ENCODE assay signal across 21 mouse cellular contexts in genomic region chr2:18059891-18060290, GRCm38 (mm10). TPM values are rescaled to one million over a fixed set of nuclear protein-coding genes. Genes with fewer than 3 reads are reported as not detected.
DNase-seq lines count a peak whose midpoint lies in the region; ATAC-seq and TF ChIP-seq lines count a peak whose summit lies in the region.
"Had no signal": no experiment of that assay in that cellular context is flagged by ENCODE, and none has a peak within 500 bp of the region (broad histone marks: within the 10 kb centered on the region; RNA-seq: fewer than 3 reads in every experiment).

No protein-coding gene starts in this region.

- no peak for ATAC-seq in forebrain, embryonic 13.5 days
- ATAC-seq in hindbrain, embryonic 14.5 days (ENCODE audit: low FRiP score): no peak
- ATAC-seq in hindbrain, embryonic 11.5 days (ENCODE audit: low FRiP score): no peak
- ATAC-seq in midbrain, embryonic 14.5 days (ENCODE audit: low FRiP score, low TSS enrichment): no peak
- ATAC-seq in midbrain, postnatal 0 days (ENCODE audit: low FRiP score): no peak
- ATAC-seq: forebrain, embryonic 16.5 days; inflammation-experienced regulatory T-cells, adult 6 months; intestine, postnatal 0 days had no signal

- peak overlapping the region; percentile 99 for H3K27ac ChIP-seq in forebrain, embryonic 10.5 days
- no peak overlapping the region for H3K27ac ChIP-seq in forebrain, embryonic 13.5 days
- H3K27ac ChIP-seq in hindbrain, embryonic 14.5 days: no peak overlapping the region
- H3K27ac ChIP-seq in hindbrain, embryonic 11.5 days (ENCODE audit: low read depth, low read length): no peak overlapping the region
- H3K27ac ChIP-seq in midbrain, embryonic 14.5 days (replicated peaks; ENCODE audit: low read depth, low read length): no peak overlapping the region
- no peak overlapping the region for H3K27ac ChIP-seq in midbrain, postnatal 0 days (ENCODE audit: low read depth, low read length)
- no peak overlapping the region; the same call in 1 of the 2 replicates for H3K27ac ChIP-seq in heart, embryonic 10.5 days
- H3K27ac ChIP-seq: embryonic facial prominence, embryonic 12.5 days; heart, adult 2 months; hindbrain, embryonic 15.5 days had no signal

- no peak for TF ChIP-seq CTCF in midbrain, postnatal 0 days (IDR thresholded peaks at IDR 0.05)

- no peak overlapping the region for H3K9ac ChIP-seq in forebrain, embryonic 13.5 days
- H3K9ac ChIP-seq in hindbrain, embryonic 14.5 days: no peak overlapping the region
- H3K9ac ChIP-seq in hindbrain, embryonic 11.5 days (ENCODE audit: low read depth, low read length): no peak overlapping the region
- no peak overlapping the region for H3K9ac ChIP-seq in midbrain, embryonic 14.5 days (replicated peaks; ENCODE audit: low read length)
- no peak overlapping the region for H3K9ac ChIP-seq in midbrain, postnatal 0 days (replicated peaks; ENCODE audit: low read length, poor library complexity, severe bottlenecking)
- H3K9ac ChIP-seq: embryonic facial prominence, embryonic 12.5 days; hindbrain, embryonic 15.5 days had no signal

- no peaks in the 10 kb centered on the region for H3K9me3 ChIP-seq in forebrain, embryonic 10.5 days
- H3K9me3 ChIP-seq in forebrain, embryonic 13.5 days (replicated peaks): no peaks in the 10 kb centered on the region
- H3K9me3 ChIP-seq in hindbrain, embryonic 14.5 days (ENCODE audit: control insufficient read depth, low read length): no peaks in the 10 kb centered on the region
- no peaks in the 10 kb centered on the region for H3K9me3 ChIP-seq in hindbrain, embryonic 11.5 days (ENCODE audit: control insufficient read depth, low read length)
- no peaks in the 10 kb centered on the region for H3K9me3 ChIP-seq in midbrain, embryonic 14.5 days (ENCODE audit: control insufficient read depth, low read length)
- no peaks in the 10 kb centered on the region for H3K9me3 ChIP-seq in midbrain, postnatal 0 days (ENCODE audit: low read length)
- H3K9me3 ChIP-seq in heart, embryonic 10.5 days: no peaks in the 10 kb centered on the region
- H3K9me3 ChIP-seq: embryonic facial prominence, embryonic 12.5 days; heart, embryonic 13.5 days; hindbrain, embryonic 15.5 days had no signal

- H3K27me3 ChIP-seq in forebrain, embryonic 10.5 days (ENCODE audit: poor library complexity, severe bottlenecking): no peaks in the 10 kb centered on the region
- no peaks in the 10 kb centered on the region for H3K27me3 ChIP-seq in forebrain, embryonic 13.5 days
- H3K27me3 ChIP-seq in hindbrain, embryonic 14.5 days (ENCODE audit: control insufficient read depth, insufficient read depth, low read length): no peaks in the 10 kb centered on the region
- H3K27me3 ChIP-seq in hindbrain, embryonic 11.5 days (ENCODE audit: control insufficient read depth, insufficient read depth, low read length): no peaks in the 10 kb centered on the region
- H3K27me3 ChIP-seq in midbrain, embryonic 14.5 days (ENCODE audit: control insufficient read depth, insufficient read depth, low read length): no peaks in the 10 kb centered on the region
- H3K27me3 ChIP-seq in midbrain, postnatal 0 days (ENCODE audit: insufficient read depth, low read length): no peaks in the 10 kb centered on the region
- no peaks in the 10 kb centered on the region for H3K27me3 ChIP-seq in heart, embryonic 10.5 days (ENCODE audit: insufficient read depth, poor library complexity, severe bottlenecking)
- H3K27me3 ChIP-seq: embryonic facial prominence, embryonic 12.5 days; heart, embryonic 13.5 days; hindbrain, embryonic 15.5 days had no signal

- H3K4me1 ChIP-seq in forebrain, embryonic 10.5 days: peaks cover 57% of the 10 kb centered on the region
- H3K4me1 ChIP-seq in forebrain, embryonic 13.5 days: peaks cover 28% of the 10 kb centered on the region
- peaks cover 15% of the 10 kb centered on the region for H3K4me1 ChIP-seq in hindbrain, embryonic 14.5 days (replicated peaks; ENCODE audit: control insufficient read depth, insufficient read depth, low read length)
- H3K4me1 ChIP-seq in hindbrain, embryonic 11.5 days (replicated peaks; ENCODE audit: control insufficient read depth, insufficient read depth, low read length): no peaks in the 10 kb centered on the region
- H3K4me1 ChIP-seq in midbrain, embryonic 14.5 days (ENCODE audit: control insufficient read depth, insufficient read depth, low read length): peaks cover 8% of the 10 kb centered on the region
- no peaks in the 10 kb centered on the region for H3K4me1 ChIP-seq in midbrain, postnatal 0 days (ENCODE audit: insufficient read depth, low read length)
- H3K4me1 ChIP-seq in heart, embryonic 10.5 days: no peaks in the 10 kb centered on the region; the same call in 1 of the 2 replicates

- 67% methylated on average over 1 of the region's 1 CpGs for whole genome bisulfite sequencing in forebrain, embryonic 10.5 days
- 58% methylated on average over 1 of the region's 1 CpGs for WGBS in forebrain, embryonic 13.5 days
- 64% methylated on average over 1 of the region's 1 CpGs for WGBS in hindbrain, embryonic 14.5 days
- 53% methylated on average over 1 of the region's 1 CpGs for WGBS in hindbrain, embryonic 11.5 days
- WGBS in midbrain, embryonic 14.5 days: 68% methylated on average over 1 of the region's 1 CpGs
- 77% methylated on average over 1 of the region's 1 CpGs for WGBS in midbrain, postnatal 0 days
- WGBS in heart, embryonic 10.5 days: 88% methylated on average over 1 of the region's 1 CpGs

- H3K36me3 ChIP-seq in forebrain, embryonic 10.5 days (replicated peaks): no peaks in the 10 kb centered on the region
- no peaks in the 10 kb centered on the region for H3K36me3 ChIP-seq in forebrain, embryonic 13.5 days (ENCODE audit: poor library complexity, severe bottlenecking)
- no peaks in the 10 kb centered on the region for H3K36me3 ChIP-seq in hindbrain, embryonic 14.5 days (replicated peaks; ENCODE audit: control insufficient read depth, insufficient read depth)
- H3K36me3 ChIP-seq in hindbrain, embryonic 11.5 days (ENCODE audit: control insufficient read depth, insufficient read depth, low read length): no peaks in the 10 kb centered on the region
- no peaks in the 10 kb centered on the region for H3K36me3 ChIP-seq in midbrain, embryonic 14.5 days (ENCODE audit: control insufficient read depth, insufficient read depth, low read length)
- H3K36me3 ChIP-seq in midbrain, postnatal 0 days (ENCODE audit: insufficient read depth, low read length): no peaks in the 10 kb centered on the region
- H3K36me3 ChIP-seq in heart, embryonic 10.5 days: no peaks in the 10 kb centered on the region
- H3K36me3 ChIP-seq: embryonic facial prominence, embryonic 12.5 days; heart, embryonic 13.5 days; hindbrain, embryonic 15.5 days had no signal

- no peak for DNase-seq in forebrain, embryonic 10.5 days (ENCODE audit: extremely low spot score, low spot score)
- DNase-seq in hindbrain, embryonic 14.5 days (ENCODE audit: low spot score): peak; percentile 25
- DNase-seq in hindbrain, embryonic 11.5 days (ENCODE audit: low spot score): no peak
- peak; percentile 18 for DNase-seq in midbrain, embryonic 14.5 days
- no peak for DNase-seq in midbrain, postnatal 0 days (ENCODE audit: low spot score)
- DNase-seq in heart, embryonic 10.5 days (ENCODE audit: low spot score): no peak
- DNase-seq: adrenal gland, adult 8-10 months; adrenal gland, postnatal 36 days; cerebellum, adult 11 months; cerebellum, adult 8-10 months; gastrocnemius, postnatal 14 days; heart, adult 2 months; heart, postnatal 4 days had no signal

- H3K4me3 ChIP-seq in forebrain, embryonic 10.5 days: peak overlapping the region; percentile 93
- H3K4me3 ChIP-seq in forebrain, embryonic 13.5 days: no peak overlapping the region
- H3K4me3 ChIP-seq in hindbrain, embryonic 14.5 days (replicated peaks; ENCODE audit: low read length): no peak overlapping the region
- H3K4me3 ChIP-seq in hindbrain, embryonic 11.5 days (ENCODE audit: low read depth, low read length): no peak overlapping the region
- H3K4me3 ChIP-seq in midbrain, embryonic 14.5 days (replicated peaks; ENCODE audit: low read depth, low read length): no peak overlapping the region
- H3K4me3 ChIP-seq in midbrain, postnatal 0 days (ENCODE audit: low read depth, low read length): no peak overlapping the region
- H3K4me3 ChIP-seq in heart, embryonic 10.5 days: no peak overlapping the region
- H3K4me3 ChIP-seq: embryonic facial prominence, embryonic 12.5 days; heart, adult 2 months; hindbrain, embryonic 15.5 days had no signal

- no peak overlapping the region for H3K4me2 ChIP-seq in forebrain, embryonic 13.5 days
- H3K4me2 ChIP-seq in hindbrain, embryonic 14.5 days (replicated peaks): no peak overlapping the region
- no peak overlapping the region for H3K4me2 ChIP-seq in hindbrain, embryonic 11.5 days (replicated peaks; ENCODE audit: low read depth, low read length)
- no peak overlapping the region for H3K4me2 ChIP-seq in midbrain, embryonic 14.5 days (ENCODE audit: low read length)
- no peak overlapping the region for H3K4me2 ChIP-seq in midbrain, postnatal 0 days (ENCODE audit: low read depth, low read length, poor library complexity, severe bottlenecking)

RNA-seq across cellular contexts. Expression of gene Mllt10, which starts 4.9 kb away (rescaled TPM):
- 65.0 and 68.0 TPM in 2 replicates for polyA plus RNA-seq in forebrain, embryonic 10.5 days (2016; fragmentation: Nextera tagmentation; extraction: Ambion mirVana)
- 73.5 and 75.3 TPM in 2 replicates for polyA plus RNA-seq in forebrain, embryonic 13.5 days (2015; fragmentation: Nextera tagmentation; extraction: Ambion mirVana)
- polyA plus RNA-seq in hindbrain, embryonic 14.5 days (2014; fragmentation: Nextera tagmentation; extraction: Ambion mirVana): 26.8 and 33.1 TPM in 2 replicates
- polyA plus RNA-seq in hindbrain, embryonic 11.5 days (2014; fragmentation: Nextera tagmentation; extraction: Ambion mirVana): 48.0 and 62.2 TPM in 2 replicates
- 33.5 and 40.1 TPM in 2 replicates for polyA plus RNA-seq in midbrain, embryonic 14.5 days (2014; fragmentation: Nextera tagmentation; extraction: Ambion mirVana)
- total RNA-seq in midbrain, postnatal 0 days (2014; rRNA removed): 22.7 and 96.5 TPM in 2 replicates
- polyA plus RNA-seq in midbrain, postnatal 0 days (2015; fragmentation: Nextera tagmentation; extraction: Ambion mirVana): 23.9 and 28.9 TPM in 2 replicates
- polyA plus RNA-seq in heart, embryonic 10.5 days (2016; fragmentation: Nextera tagmentation; extraction: Ambion mirVana): 39.8 and 54.8 TPM in 2 replicates

RNA-seq across cellular contexts. Expression of gene Skida1, which starts 11.0 kb away (rescaled TPM):
- 16.0 and 17.2 TPM in 2 replicates for polyA plus RNA-seq in forebrain, embryonic 10.5 days (2016; fragmentation: Nextera tagmentation; extraction: Ambion mirVana)
- polyA plus RNA-seq in forebrain, embryonic 13.5 days (2015; fragmentation: Nextera tagmentation; extraction: Ambion mirVana): 17.2 and 17.9 TPM in 2 replicates
- 4.9 and 5.4 TPM in 2 replicates for polyA plus RNA-seq in hindbrain, embryonic 14.5 days (2014; fragmentation: Nextera tagmentation; extraction: Ambion mirVana)
- polyA plus RNA-seq in hindbrain, embryonic 11.5 days (2014; fragmentation: Nextera tagmentation; extraction: Ambion mirVana): 19.6 and 20.1 TPM in 2 replicates
- 9.1 and 9.4 TPM in 2 replicates for polyA plus RNA-seq in midbrain, embryonic 14.5 days (2014; fragmentation: Nextera tagmentation; extraction: Ambion mirVana)
- total RNA-seq in midbrain, postnatal 0 days (2014; rRNA removed): 12.1 and 12.4 TPM in 2 replicates
- polyA plus RNA-seq in midbrain, postnatal 0 days (2015; fragmentation: Nextera tagmentation; extraction: Ambion mirVana): 3.5 and 4.3 TPM in 2 replicates
- 6.7 and 9.4 TPM in 2 replicates for polyA plus RNA-seq in heart, embryonic 10.5 days (2016; fragmentation: Nextera tagmentation; extraction: Ambion mirVana)
- total RNA-seq: common myeloid progenitor, adult 5-6 weeks had no signal

RNA-seq across cellular contexts. Expression of gene A930004D18Rik, which starts 22.4 kb away (rescaled TPM):
- polyA plus RNA-seq in forebrain, embryonic 10.5 days (2016; fragmentation: Nextera tagmentation; extraction: Ambion mirVana): 13.8 and 17.9 TPM in 2 replicates
- 16.2 and 20.3 TPM in 2 replicates for polyA plus RNA-seq in forebrain, embryonic 13.5 days (2015; fragmentation: Nextera tagmentation; extraction: Ambion mirVana)
- polyA plus RNA-seq in hindbrain, embryonic 14.5 days (2014; fragmentation: Nextera tagmentation; extraction: Ambion mirVana): 5.7 and 6.3 TPM in 2 replicates
- 8.5 and 10.7 TPM in 2 replicates for polyA plus RNA-seq in hindbrain, embryonic 11.5 days (2014; fragmentation: Nextera tagmentation; extraction: Ambion mirVana)
- 7.9 and 9.2 TPM in 2 replicates for polyA plus RNA-seq in midbrain, embryonic 14.5 days (2014; fragmentation: Nextera tagmentation; extraction: Ambion mirVana)
- 2.4 and 3.6 TPM in 2 replicates for total RNA-seq in midbrain, postnatal 0 days (2014; rRNA removed)
- polyA plus RNA-seq in midbrain, postnatal 0 days (2015; fragmentation: Nextera tagmentation; extraction: Ambion mirVana): 9.7 and 10.3 TPM in 2 replicates
- 14.5 and 14.9 TPM in 2 replicates for polyA plus RNA-seq in heart, embryonic 10.5 days (2016; fragmentation: Nextera tagmentation; extraction: Ambion mirVana)

Comparison
In these comparisons a context has a peak if more than half of its experiments do, and no peak if none do; other contexts are left out.
1. DNase-seq: peak in hindbrain, embryonic 14.5 days (single experiment) and midbrain, embryonic 14.5 days (single experiment); none in forebrain, embryonic 10.5 days (single experiment), hindbrain, embryonic 11.5 days (single experiment), midbrain, postnatal 0 days (single experiment) and heart, embryonic 10.5 days (single experiment).